Mouse (Mus musculus) erythroblast, adult 5-6 weeks (primary cell): ENCODE data around the gene Chordc1. TPM values are rescaled to one million over a fixed set of nuclear protein-coding genes. Genes with fewer than 3 reads are reported as not detected.
A peak's percentile ranks its signal among the peaks of the same experiment; 100 is the strongest.
"Not testable (repeated sequence)": the region's sequence is repeated elsewhere in the genome, so short reads cannot be mapped to it uniquely, and the experiment has no call there.

ENCODE experiments used
- ATAC-seq: replicated peaks from 2 replicates; pipeline ENCODE4 v1.8.0; 2016; ENCODE audit warnings: moderate number of reproducible peaks, mild to moderate bottlenecking, moderate TSS enrichment, inconsistent platforms; ENCODE audit not compliant: poor library complexity, low FRiP score, severe bottlenecking
- total RNA-seq, 2 experiments: library from RNA; stranded (forward) in 1 of 2; stranded (reverse) in 1 of 2; fragments of 150-400 nt in 1 of 2; fragments of 200-764, 138-1000 nt in 1 of 2; gene quantifications; 2 replicates each; pipeline versions ENCODE4 v1.2.3 to v1.2.4; 2015 to 2017; ENCODE audit warnings: low replicate concordance in 2 of 2

The Chordc1 gene
- total RNA-seq (2015; ENCODE audit: low replicate concordance) (14.8 and 16.7 TPM in 2 replicates), total RNA-seq (2017; ENCODE audit: low replicate concordance) (22.2 and 23.6 TPM in 2 replicates)

GRCm38 (mm10) chr9:18291571-18292429, at the start of gene Chordc1:
TSS of gene Chordc1 (plus strand) at chr9:18292125.
- peak; percentile 95 for ATAC-seq

GRCm38 (mm10) chr9:18275901-18276300, 16.0 kb upstream of the Chordc1 start:
- no peak for ATAC-seq

GRCm38 (mm10) chr9:18276844-18277243, 15.1 kb upstream of the Chordc1 start:
- ATAC-seq, result no peak

- ATAC-seq, result no peak
Measured at GRCm38 (mm10) chr9:18277497-18277896, 14.4 kb upstream of the Chordc1 start.

GRCm38 (mm10) chr9:18278693-18279092, 13.2 kb upstream of the Chordc1 start:
- ATAC-seq, result not testable (repeated sequence)

- peak; percentile 76 for ATAC-seq
Measured at GRCm38 (mm10) chr9:18292443-18292922, 558 bp downstream of the Chordc1 start.

GRCm38 (mm10) chr9:18293026-18293781, 1.3 kb downstream of the Chordc1 start:
- ATAC-seq, result no peak

- ATAC-seq, result no peak
Measured at GRCm38 (mm10) chr9:18298301-18298700, 6.4 kb downstream of the Chordc1 start.

- no peak for ATAC-seq
Measured at GRCm38 (mm10) chr9:18319990-18320389, 28.1 kb downstream of the Chordc1 start.

Other genes with a start within 250 kb of the Chordc1 start
- not detected in 2 replicates for gene Naalad2, start 110.9 kb downstream of the Chordc1 start, total RNA-seq (2015; ENCODE audit: low replicate concordance)
- gene Naalad2, start 110.9 kb downstream of the Chordc1 start, total RNA-seq (2017; ENCODE audit: low replicate concordance), result not detected in 2 replicates
- gene Ubtfl1, start 112.3 kb downstream of the Chordc1 start, total RNA-seq (2015; ENCODE audit: low replicate concordance), result not detected in 2 replicates
- gene Ubtfl1, start 112.3 kb downstream of the Chordc1 start, total RNA-seq (2017; ENCODE audit: low replicate concordance), result not detected in 2 replicates
- gene Mbd3l2, start 138.5 kb downstream of the Chordc1 start, total RNA-seq (2015; ENCODE audit: low replicate concordance), result not detected in 2 replicates
- 1.4 TPM in 1 of 2 replicates, not detected in the other for gene Mbd3l2, start 138.5 kb downstream of the Chordc1 start, total RNA-seq (2017; ENCODE audit: low replicate concordance)
- 0.63 TPM in 1 of 2 replicates, not detected in the other for gene Zfp558, start 186.1 kb downstream of the Chordc1 start, total RNA-seq (2015; ENCODE audit: low replicate concordance)
- not detected in 2 replicates for gene Zfp558, start 186.1 kb downstream of the Chordc1 start, total RNA-seq (2017; ENCODE audit: low replicate concordance)
- not detected in 2 replicates for gene Mbd3l1, start 186.2 kb downstream of the Chordc1 start, total RNA-seq (2015; ENCODE audit: low replicate concordance)
- not detected in 2 replicates for gene Mbd3l1, start 186.2 kb downstream of the Chordc1 start, total RNA-seq (2017; ENCODE audit: low replicate concordance)